Mouse (Mus musculus) megakaryocyte, embryonic 14.5 days (primary cell): ENCODE results near the gene Arhgap28.

Experiments
- FLI1 ChIP-seq: IDR thresholded peaks from 2 replicates; pipeline ENCODE4 v1.6.1; 2012; ENCODE audit warnings: low read length, inconsistent platforms, mixed read lengths
- GATA1 ChIP-seq: IDR thresholded peaks from 3 replicates; pipeline ENCODE4 v1.6.1; 2012; ENCODE audit warnings: mixed read lengths, low read length, inconsistent platforms, borderline replicate concordance

- TF ChIP-seq GATA1: no peak
- TF ChIP-seq FLI1: no peak
These were observed 49.0 kb downstream of the Arhgap28 start for GRCm38 (mm10) chr17:67954961-67955360.
